Mouse (Mus musculus) forebrain, embryonic 15.5 days (tissue): ENCODE data around the gene Terf2ip. TPM values are rescaled to one million over a fixed set of nuclear protein-coding genes. Genes with fewer than 3 reads are reported as not detected.

Experiments
- ATAC-seq: fragments of 200-750 bp; cut with Nextera tagmentation; replicated peaks from 2 replicates; pipeline ENCODE4 v1.8.0; 2017; ENCODE audit warnings: mild to moderate bottlenecking, moderate TSS enrichment, moderate library complexity
- H3K27ac ChIP-seq: fragments of 300-500 bp; sonication (generic); replicated peaks from 2 replicates; pipeline ENCODE4 v1.5.1; 2015; ENCODE audit warnings: mild to moderate bottlenecking, inconsistent platforms
- H3K27me3 ChIP-seq: fragments of 300-500 bp; sonication (generic); 2 replicates; pipeline ENCODE4 v1.6.1; 2015; ENCODE audit warnings: inconsistent platforms
- H3K36me3 ChIP-seq: fragments of 300-500 bp; sonication (generic); 2 replicates; pipeline ENCODE4 v1.6.1; 2015; ENCODE audit warnings: mild to moderate bottlenecking, inconsistent platforms
- H3K4me1 ChIP-seq: fragments of 300-500 bp; sonication (generic); 2 replicates; pipeline ENCODE4 v1.6.1; 2015; ENCODE audit warnings: inconsistent platforms
- H3K4me2 ChIP-seq: fragments of 300-500 bp; sonication (generic); replicated peaks from 2 replicates; pipeline ENCODE4 v1.6.1; 2015; ENCODE audit warnings: mild to moderate bottlenecking, inconsistent platforms
- H3K4me3 ChIP-seq: fragments of 300-500 bp; sonication (generic); 2 replicates; pipeline ENCODE4 v1.5.1; 2015; ENCODE audit warnings: mild to moderate bottlenecking, inconsistent platforms
- H3K9ac ChIP-seq: fragments of 300-500 bp; sonication (generic); replicated peaks from 2 replicates; pipeline ENCODE4 v1.6.1; 2015; ENCODE audit warnings: mild to moderate bottlenecking, inconsistent platforms
- H3K9me3 ChIP-seq: fragments of 300-500 bp; sonication (generic); 2 replicates; pipeline ENCODE4 v1.6.1; 2016; ENCODE audit warnings: inconsistent platforms
- WGBS: fragments of 180-500 bp; shearing (Covaris S2); methylation state at CpG from one replicate; pipeline ENCODE4 v1.1.7; 2015; ENCODE audit warnings: mixed read lengths; 5-methylcytosine and 5-hydroxymethylcytosine counted together
- polyA plus RNA-seq: library from polyadenylated mRNA; unstranded; fragments of >200 nt; fragmentation: Nextera tagmentation; extraction: Ambion mirVana; gene quantifications from 2 replicates; pipeline ENCODE4 v1.2.1, GENCODE M21; 2015

Gene Terf2ip
- polyA plus RNA-seq, result 53.6 and 56.2 TPM in 2 replicates

- WGBS, result under 1% methylated on average over 61 of the region's 61 CpGs
- no peaks in the 10 kb centered on the region for H3K9me3 ChIP-seq
- peak within 1 kb of the TSS; percentile 90 for H3K4me2 ChIP-seq
- H3K27me3 ChIP-seq, result no peaks in the 10 kb centered on the region
- peak within 1 kb of the TSS; percentile 94 for H3K9ac ChIP-seq
- peak within 1 kb of the TSS; percentile 87 for H3K27ac ChIP-seq
- ATAC-seq, result peak; percentile 98
- 0 out of 2 replicates have a peak, but pooled peaks cover 7% of the 10 kb centered on the region for H3K36me3 ChIP-seq
- peaks cover 29% of the 10 kb centered on the region for H3K4me1 ChIP-seq
- H3K4me3 ChIP-seq, result peak within 1 kb of the TSS; percentile 95
Observed at GRCm38 (mm10) chr8:112010997-112011815, at the start of gene Terf2ip, which contains the start of gene Kars. TSS of gene Terf2ip (plus strand) at chr8:112011398. TSS of gene Kars (minus strand) at chr8:112011323.

GRCm38 (mm10) chr8:111962589-111962988, 48.6 kb upstream of the Terf2ip start:
- Histone ChIP-seq H3K9me3 (no peaks in the 10 kb centered on the region), H3K36me3 (peaks cover 1% of the 10 kb centered on the region), H3K4me1 (no peaks in the 10 kb centered on the region), H3K4me3 (no peak overlapping the region), H3K27me3 (no peaks in the 10 kb centered on the region), H3K4me2 (no peak overlapping the region), H3K27ac (no peak overlapping the region), H3K9ac (no peak overlapping the region)
- WGBS, result 58% methylated on average over 1 of the region's 1 CpGs
- ATAC-seq, result no peak

DNA sequence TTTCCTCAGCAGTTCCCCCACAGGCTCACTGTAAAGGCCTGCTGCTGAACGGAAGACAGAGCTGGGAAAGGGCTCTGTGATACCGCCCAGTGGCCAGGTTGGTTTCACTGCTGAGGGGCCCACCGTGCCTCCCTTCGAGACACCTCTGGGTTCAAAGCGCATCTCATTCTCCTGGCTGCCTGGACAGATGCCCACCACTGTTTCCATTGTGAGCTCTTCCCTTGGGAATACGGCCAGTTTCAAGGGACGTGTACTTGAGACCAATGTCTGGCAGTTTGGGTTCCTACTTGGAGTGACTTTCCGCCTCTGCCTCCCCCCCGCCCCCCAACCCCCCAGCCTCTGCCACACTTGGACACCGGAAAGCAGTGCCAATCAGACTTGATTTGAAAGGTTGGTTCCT, 48.1 kb upstream of the Terf2ip start:
- no peaks in the 10 kb centered on the region for H3K27me3 ChIP-seq
- no peak overlapping the region for H3K9ac ChIP-seq
- no peaks in the 10 kb centered on the region for H3K4me1 ChIP-seq
- no peaks in the 10 kb centered on the region for H3K36me3 ChIP-seq
- H3K9me3 ChIP-seq, result no peaks in the 10 kb centered on the region
- WGBS, result 66% methylated on average over 10 of the region's 10 CpGs
- no peak overlapping the region for H3K4me2 ChIP-seq
- no peak overlapping the region for H3K27ac ChIP-seq
- no peak overlapping the region for H3K4me3 ChIP-seq
- no peak for ATAC-seq

- Histone ChIP-seq H3K9ac (no peak overlapping the region), H3K27ac (no peak overlapping the region), H3K9me3 (no peaks in the 10 kb centered on the region), H3K36me3 (no peaks in the 10 kb centered on the region), H3K27me3 (no peaks in the 10 kb centered on the region), H3K4me3 (no peak overlapping the region), H3K4me2 (no peak overlapping the region), H3K4me1 (no peaks in the 10 kb centered on the region)
- no peak for ATAC-seq
- WGBS, result 82% methylated on average over 4 of the region's 4 CpGs
Observed at GRCm38 (mm10) chr8:111963546-111963945, 47.7 kb upstream of the Terf2ip start.

DNA sequence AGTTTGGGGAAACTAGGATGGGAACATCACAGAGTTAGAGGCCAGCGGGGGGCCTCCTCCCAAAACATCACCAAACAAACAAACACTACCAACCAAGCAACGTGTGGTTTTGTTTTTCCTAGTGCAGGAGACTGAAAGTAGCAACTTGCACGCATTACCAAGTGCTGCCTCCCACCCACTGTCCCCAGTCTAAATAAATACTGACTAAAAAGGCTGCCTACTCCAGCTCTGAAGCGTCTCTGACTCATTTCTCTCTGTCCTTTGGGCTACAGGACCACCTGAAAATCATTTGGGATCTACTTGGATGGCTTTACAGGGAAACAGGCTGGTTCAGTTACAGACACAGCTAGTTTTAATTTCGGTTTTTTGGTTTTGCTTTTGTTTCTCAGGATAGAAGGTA, 46.8 kb upstream of the Terf2ip start:
- H3K4me3 ChIP-seq, result no peak overlapping the region
- H3K9ac ChIP-seq, result no peak overlapping the region
- no peak overlapping the region for H3K27ac ChIP-seq
- no peaks in the 10 kb centered on the region for H3K27me3 ChIP-seq
- ATAC-seq, result no peak
- 79% methylated on average over 5 of the region's 5 CpGs for WGBS
- no peak overlapping the region for H3K4me2 ChIP-seq
- no peaks in the 10 kb centered on the region for H3K4me1 ChIP-seq
- H3K9me3 ChIP-seq, result no peaks in the 10 kb centered on the region
- no peaks in the 10 kb centered on the region for H3K36me3 ChIP-seq

GRCm38 (mm10) chr8:111964849-111965561, 46.2 kb upstream of the Terf2ip start:
- Histone ChIP-seq H3K9me3 (no peaks in the 10 kb centered on the region), H3K27me3 (no peaks in the 10 kb centered on the region), H3K4me2 (no peak overlapping the region), H3K4me3 (no peak overlapping the region), H3K27ac (no peak overlapping the region), H3K4me1 (no peaks in the 10 kb centered on the region), H3K36me3 (no peaks in the 10 kb centered on the region), H3K9ac (no peak overlapping the region)
- 78% methylated on average over 7 of the region's 7 CpGs for WGBS
- ATAC-seq, result no peak

DNA sequence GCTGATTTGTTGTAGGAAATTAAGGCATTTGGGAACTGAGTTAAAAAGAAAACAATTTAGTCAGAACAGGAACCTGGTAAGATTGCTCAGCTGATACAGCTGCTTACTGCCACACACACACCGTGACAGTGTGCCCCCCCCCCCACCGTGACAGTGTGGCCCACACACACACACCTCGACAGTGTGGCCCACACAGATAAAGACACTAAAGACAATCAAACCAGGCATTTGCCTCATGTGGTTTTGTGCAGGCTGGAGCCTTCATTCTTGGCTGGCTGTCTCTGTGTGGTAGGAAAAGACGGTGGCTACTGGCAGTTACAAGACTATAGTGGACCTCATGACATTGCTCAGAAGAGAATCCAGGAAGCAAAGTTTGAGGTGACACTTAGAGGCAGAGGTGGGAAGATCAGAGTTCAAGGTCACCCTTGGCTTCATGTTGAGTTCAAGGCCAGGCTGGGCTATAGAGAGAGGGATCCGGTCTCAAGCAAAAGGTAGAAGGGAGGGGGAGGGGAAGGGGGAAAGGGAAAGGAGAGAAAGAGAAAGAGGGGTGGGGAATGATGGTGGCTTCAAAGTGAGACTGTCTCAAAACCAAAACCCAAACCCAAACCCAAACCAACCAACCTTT, 43.8 kb upstream of the Terf2ip start:
- H3K4me2 ChIP-seq, result no peak overlapping the region

DNA sequence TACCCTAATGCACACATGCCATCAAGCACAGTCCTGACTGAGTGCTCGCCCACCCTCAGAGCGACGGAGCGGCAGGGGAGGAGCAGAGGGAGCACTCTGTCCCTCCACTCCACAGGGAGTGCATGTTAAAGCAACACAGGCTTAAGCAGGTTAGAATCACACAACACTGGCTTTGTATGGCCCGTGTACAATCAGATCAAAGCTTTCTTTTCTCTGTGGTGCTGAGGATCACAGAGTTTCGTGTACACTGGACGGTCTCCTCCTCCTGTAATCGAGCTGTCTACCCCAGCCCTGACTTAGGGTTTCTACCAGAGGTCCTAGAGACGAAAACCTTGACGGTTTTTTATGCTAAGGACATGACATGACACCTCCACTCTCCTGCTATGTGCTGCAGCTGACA, 42.7 kb upstream of the Terf2ip start:
- Histone ChIP-seq H3K27ac (no peak overlapping the region), H3K4me3 (no peak overlapping the region), H3K9ac (no peak overlapping the region), H3K9me3 (no peaks in the 10 kb centered on the region), H3K36me3 (peaks cover 5% of the 10 kb centered on the region; the same call in 1 of the 2 replicates), H3K4me1 (no peaks in the 10 kb centered on the region), H3K4me2 (no peak overlapping the region), H3K27me3 (no peaks in the 10 kb centered on the region)
- ATAC-seq, result no peak
- WGBS, result 84% methylated on average over 10 of the region's 10 CpGs

More for the DNA sequence above, 43.8 kb upstream of the Terf2ip start:
- Histone ChIP-seq H3K4me3 (no peak overlapping the region), H3K36me3 (no peaks in the 10 kb centered on the region; the same call in 1 of the 2 replicates), H3K4me1 (no peaks in the 10 kb centered on the region), H3K27ac (no peak overlapping the region), H3K9me3 (no peaks in the 10 kb centered on the region), H3K27me3 (no peaks in the 10 kb centered on the region), H3K9ac (no peak overlapping the region)
- no peak for ATAC-seq
- WGBS, result 89% methylated on average over 5 of the region's 5 CpGs

GRCm38 (mm10) chr8:111968991-111969390, 42.2 kb upstream of the Terf2ip start:
- 26% methylated on average over 5 of the region's 5 CpGs for WGBS
- H3K27ac ChIP-seq, result no peak overlapping the region

DNA sequence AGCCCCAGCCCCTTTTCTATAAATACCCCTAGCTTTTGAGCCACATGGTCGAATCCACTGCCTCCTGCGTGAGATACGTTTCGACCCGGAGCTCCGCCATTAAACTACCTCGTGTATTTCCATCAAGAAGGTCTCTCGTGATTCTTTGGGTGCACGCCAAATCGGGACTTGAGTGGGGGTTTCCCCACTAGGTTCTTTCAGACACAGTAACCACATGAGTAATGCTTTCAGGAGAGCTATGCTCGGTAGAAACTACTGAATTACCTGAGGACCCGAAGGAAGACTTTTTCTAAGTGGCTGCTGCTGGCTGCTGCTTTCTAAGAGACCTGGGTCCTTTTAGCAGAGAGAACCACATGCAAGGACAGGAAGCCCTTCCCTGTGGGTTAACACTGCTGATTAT, 37.1 kb upstream of the Terf2ip start:
- Histone ChIP-seq H3K9me3 (no peaks in the 10 kb centered on the region), H3K9ac (no peak overlapping the region), H3K27me3 (no peaks in the 10 kb centered on the region), H3K4me2 (no peak overlapping the region), H3K4me1 (no peaks in the 10 kb centered on the region), H3K4me3 (no peak overlapping the region), H3K36me3 (peaks cover 14% of the 10 kb centered on the region), H3K27ac (no peak overlapping the region)
- ATAC-seq, result no peak
- WGBS, result 92% methylated on average over 12 of the region's 12 CpGs

More at GRCm38 (mm10) chr8:111968991-111969390, 42.2 kb upstream of the Terf2ip start:
- H3K4me2 ChIP-seq, result no peak overlapping the region
- H3K27me3 ChIP-seq, result no peaks in the 10 kb centered on the region
- no peaks in the 10 kb centered on the region for H3K9me3 ChIP-seq
- H3K36me3 ChIP-seq, result peaks cover 7% of the 10 kb centered on the region; the same call in 1 of the 2 replicates
- ATAC-seq, result no peak
- no peaks in the 10 kb centered on the region for H3K4me1 ChIP-seq
- no peak overlapping the region for H3K9ac ChIP-seq
- H3K4me3 ChIP-seq, result no peak overlapping the region

DNA sequence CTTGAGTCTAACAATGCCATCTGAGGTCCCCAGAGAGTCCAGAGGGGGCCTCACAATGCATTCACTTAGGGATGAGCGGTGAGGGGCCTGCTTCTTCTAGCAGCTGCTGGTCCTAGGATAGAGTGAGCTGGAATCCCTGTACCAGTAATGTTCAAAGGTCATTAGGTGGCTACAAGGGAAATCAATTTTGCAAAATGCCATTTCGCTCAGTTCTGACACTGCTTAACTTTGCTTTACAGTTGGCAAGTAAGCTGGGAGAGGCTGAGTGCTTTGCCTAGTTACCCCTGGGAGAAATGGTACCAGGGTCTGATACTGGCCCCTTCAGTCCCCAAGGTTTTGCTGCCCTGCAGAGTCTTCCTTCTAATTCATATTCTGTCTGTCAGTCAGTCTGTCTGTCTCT, 35.5 kb upstream of the Terf2ip start:
- Histone ChIP-seq H3K27ac (no peak overlapping the region), H3K9me3 (no peaks in the 10 kb centered on the region), H3K4me2 (no peak overlapping the region), H3K9ac (no peak overlapping the region), H3K4me3 (no peak overlapping the region), H3K36me3 (peaks cover 14% of the 10 kb centered on the region), H3K27me3 (no peaks in the 10 kb centered on the region), H3K4me1 (no peaks in the 10 kb centered on the region)
- 95% methylated on average over 2 of the region's 2 CpGs for WGBS
- ATAC-seq, result no peak

- ATAC-seq, result no peak
- H3K27me3 ChIP-seq, result no peaks in the 10 kb centered on the region
- no peak overlapping the region for H3K9ac ChIP-seq
- H3K4me3 ChIP-seq, result no peak overlapping the region
- no peaks in the 10 kb centered on the region for H3K9me3 ChIP-seq
- no peak overlapping the region for H3K27ac ChIP-seq
- no peak overlapping the region for H3K4me2 ChIP-seq
- 87% methylated on average over 2 of the region's 2 CpGs for WGBS
- H3K36me3 ChIP-seq, result peaks cover 14% of the 10 kb centered on the region
- H3K4me1 ChIP-seq, result no peaks in the 10 kb centered on the region
Observed at GRCm38 (mm10) chr8:111976326-111976725, 34.9 kb upstream of the Terf2ip start.
